Mouse (Mus musculus) bone marrow macrophage, adult 2 months (primary cell): ENCODE results near the gene Mettl13.

Experiments
- CTCF ChIP-seq: IDR thresholded peaks from 2 replicates; pipeline ENCODE4 v1.5.1; 2012; ENCODE audit warnings: low read depth, mild to moderate bottlenecking, low read length, moderate library complexity
- POLR2A ChIP-seq: IDR thresholded peaks from 2 replicates; pipeline ENCODE4 v1.6.1; 2012; ENCODE audit warnings: mild to moderate bottlenecking, low read depth, low read length, borderline replicate concordance

GRCm38 (mm10) chr1:162570931-162571601, 22.7 kb upstream of the Mettl13 start:
- TF ChIP-seq CTCF (no peak), POLR2A (no peak)
